Mouse (Mus musculus) small intestine, adult 2 months (tissue): ENCODE measurements at regions not wholly inside any gene's neighbourhood (a gene's known extent, or its start where the extent isn't known, plus 50 kb on each side); places are given as distances from the start of the nearest gene placed in this dataset.

ENCODE experiments used
- CTCF ChIP-seq: fragments of 200-500 bp; IDR thresholded peaks from 2 replicates; pipeline ENCODE4 v1.5.1; 2012; ENCODE audit warnings: low read depth, mild to moderate bottlenecking, control low read depth, inconsistent platforms, low read length, moderate library complexity, mixed read lengths; ENCODE audit not compliant: insufficient replicate concordance, insufficient read length; ENCODE audit errors: extremely low read depth
- POLR2A ChIP-seq: fragments of 200-500 bp; IDR thresholded peaks from 2 replicates; pipeline ENCODE4 v1.6.1; 2012; ENCODE audit warnings: low read depth, mild to moderate bottlenecking, control low read depth, inconsistent platforms, low read length, moderate library complexity

DNA sequence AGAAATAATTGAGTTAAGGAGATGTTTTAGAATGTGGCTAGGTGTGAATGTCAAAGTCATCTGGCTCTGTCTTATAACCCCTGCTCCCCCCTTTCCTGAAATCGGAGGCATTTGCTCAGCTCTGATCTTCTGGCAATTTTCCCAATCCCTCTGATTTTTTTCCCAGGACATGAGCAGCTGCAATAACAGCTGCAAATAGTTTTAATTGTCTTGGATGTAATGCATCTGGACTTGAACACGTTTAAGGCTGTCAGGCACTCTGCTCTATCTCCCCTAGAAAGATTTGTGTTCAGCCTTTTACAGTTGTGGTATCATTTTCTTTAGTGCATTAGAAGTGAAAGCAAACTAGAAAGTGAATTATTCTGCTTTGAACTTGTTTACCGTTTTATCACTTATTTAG is 246.3 kb upstream of the Fam92a start:
- TF ChIP-seq CTCF (no peak), POLR2A (no peak)
